Mouse (Mus musculus): ENCODE results near the gene Fth1.
"Not testable (repeated sequence)": the region's sequence is repeated elsewhere in the genome, so short reads cannot be mapped to it uniquely, and the experiment has no call there.

GRCm38 (mm10) chr19:9974853-9975252, 5.5 kb upstream of the Fth1 start:
- TF ChIP-seq ZMIZ1 (IDR thresholded peaks at IDR 0.05; ENCODE audit: low read depth, low read length); CTCF (conservative IDR thresholded peaks at IDR 0.05 in 1 of 2, IDR thresholded peaks at IDR 0.05 in 1 of 2; ENCODE audit: low read depth in 2 of 2, low read length in 2 of 2); MXI1 (IDR thresholded peaks at IDR 0.05; ENCODE audit: low read depth, low read length); EP300 (IDR thresholded peaks at IDR 0.05; ENCODE audit: low read length); E2F4 (IDR thresholded peaks at IDR 0.05; ENCODE audit: insufficient replicate concordance, low read depth, low read length); MYC (IDR thresholded peaks at IDR 0.05; ENCODE audit: low read depth, low read length); KAT2A (IDR thresholded peaks at IDR 0.05; ENCODE audit: insufficient replicate concordance, low read length); USF1 (IDR thresholded peaks at IDR 0.05; ENCODE audit: low read depth, low read length); UBTF (IDR thresholded peaks at IDR 0.05; ENCODE audit: low read depth, low read length); POLR2A (IDR thresholded peaks at IDR 0.05; ENCODE audit: low read depth, low read length); MAX (IDR thresholded peaks at IDR 0.05; ENCODE audit: low read length); NELFE (IDR thresholded peaks at IDR 0.05; ENCODE audit: low read depth, low read length): not testable (repeated sequence)

Measured in CH12.LX (cell line).